Mouse (Mus musculus): ENCODE data around the gene Creb5.

GRCm38 (mm10) chr6:53267036-53267435, 20.0 kb upstream of the Creb5 start:
- TF ChIP-seq CTCF (IDR thresholded peaks at IDR 0.05) (peak; percentile 60), EP300 (IDR thresholded peaks at IDR 0.05) (no peak)

Measured in lung, postnatal 0 days (tissue).